Mouse (Mus musculus) kidney, postnatal 0 days (tissue): ENCODE measurements at regions not wholly inside any gene's neighbourhood (a gene's known extent, or its start where the extent isn't known, plus 50 kb on each side); places are given as distances from the start of the nearest gene placed in this dataset.
A peak's percentile ranks its signal among the peaks of the same experiment; 100 is the strongest.

Experiments
- ATAC-seq: fragments of 200-750 bp; cut with Nextera tagmentation; replicated peaks from 2 replicates; pipeline ENCODE4 v1.8.0; 2017; ENCODE audit warnings: low read depth, moderate number of reproducible peaks, moderate TSS enrichment, moderate library complexity; ENCODE audit not compliant: low FRiP score
- DNase-seq: peaks from one replicate; pipeline ENCODE4 v3.0.0-alpha.2; 2016; ENCODE audit warnings: low spot score
- H3K27ac ChIP-seq: fragments of 300-500 bp; sonication (generic); 2 replicates; pipeline ENCODE4 v1.5.1; 2014; ENCODE audit warnings: mild to moderate bottlenecking
- H3K27me3 ChIP-seq: fragments of 300-500 bp; sonication (generic); 2 replicates; pipeline ENCODE4 v1.6.1; 2014; ENCODE audit warnings: low read length, mixed read lengths; ENCODE audit not compliant: insufficient read depth
- H3K36me3 ChIP-seq: fragments of 300-500 bp; sonication (generic); 2 replicates; pipeline ENCODE4 v1.6.1; 2014; ENCODE audit warnings: low read length, mixed read lengths; ENCODE audit not compliant: insufficient read depth
- H3K4me1 ChIP-seq: fragments of 300-500 bp; sonication (generic); replicated peaks from 2 replicates; pipeline ENCODE4 v1.6.1; 2014; ENCODE audit warnings: antibody characterized with exemption, low read length, mixed read lengths; ENCODE audit not compliant: insufficient read depth
- H3K4me2 ChIP-seq: fragments of 300-500 bp; sonication (generic); 2 replicates; pipeline ENCODE4 v1.6.1; 2014; ENCODE audit warnings: mild to moderate bottlenecking, low read length, moderate library complexity, mixed read lengths
- H3K4me3 ChIP-seq: fragments of 300-500 bp; sonication (generic); replicated peaks from 2 replicates; pipeline ENCODE4 v1.5.1; 2014; ENCODE audit warnings: low read depth, low read length
- H3K9ac ChIP-seq: fragments of 300-500 bp; sonication (generic); 2 replicates; pipeline ENCODE4 v1.6.1; 2014; ENCODE audit warnings: low read depth, low read length
- H3K9me3 ChIP-seq: fragments of 300-500 bp; sonication (generic); replicated peaks from 2 replicates; pipeline ENCODE4 v1.6.1; 2016; ENCODE audit warnings: low read length, inconsistent platforms, mixed read lengths
- CTCF ChIP-seq: IDR thresholded peaks from 2 replicates; pipeline ENCODE4 v1.5.1; 2016; ENCODE audit warnings: antibody characterized with exemption, low read depth, mild to moderate bottlenecking, moderate library complexity
- WGBS: fragments of 180-500 bp; shearing (Covaris S2); extraction: QIAGEN DNeasy Blood & Tissue Kit; methylation state at CpG from one replicate; pipeline ENCODE4 v1.1.7; 2014; 5-methylcytosine and 5-hydroxymethylcytosine counted together

- DNase-seq = no peak
- no peak overlapping the region for H3K9ac ChIP-seq
- no peaks in the 10 kb centered on the region for H3K9me3 ChIP-seq
- H3K4me2 ChIP-seq = no peak overlapping the region
- 93% methylated on average over 1 of the region's 1 CpGs for WGBS
- no peak overlapping the region for H3K27ac ChIP-seq
- no peak for ATAC-seq
- TF ChIP-seq CTCF = peak; percentile 51
- H3K4me1 ChIP-seq = no peaks in the 10 kb centered on the region
- H3K36me3 ChIP-seq = no peaks in the 10 kb centered on the region
- H3K27me3 ChIP-seq = no peaks in the 10 kb centered on the region
- no peak overlapping the region for H3K4me3 ChIP-seq
These were observed 351.1 kb downstream of the Adam3 start for GRCm38 (mm10) chr8:24374503-24374902.

- DNase-seq = no peak
- Histone ChIP-seq H3K36me3 (no peaks in the 10 kb centered on the region), H3K27me3 (no peaks in the 10 kb centered on the region), H3K4me3 (no peak overlapping the region), H3K27ac (no peak overlapping the region), H3K9ac (no peak overlapping the region), H3K9me3 (no peaks in the 10 kb centered on the region), H3K4me2 (no peak overlapping the region), H3K4me1 (no peaks in the 10 kb centered on the region)
- TF ChIP-seq CTCF = no peak
- ATAC-seq = no peak
- WGBS = 74% methylated on average over 4 of the region's 4 CpGs
These were observed 353.6 kb downstream of the Adam3 start for GRCm38 (mm10) chr8:24372068-24372467.

DNA sequence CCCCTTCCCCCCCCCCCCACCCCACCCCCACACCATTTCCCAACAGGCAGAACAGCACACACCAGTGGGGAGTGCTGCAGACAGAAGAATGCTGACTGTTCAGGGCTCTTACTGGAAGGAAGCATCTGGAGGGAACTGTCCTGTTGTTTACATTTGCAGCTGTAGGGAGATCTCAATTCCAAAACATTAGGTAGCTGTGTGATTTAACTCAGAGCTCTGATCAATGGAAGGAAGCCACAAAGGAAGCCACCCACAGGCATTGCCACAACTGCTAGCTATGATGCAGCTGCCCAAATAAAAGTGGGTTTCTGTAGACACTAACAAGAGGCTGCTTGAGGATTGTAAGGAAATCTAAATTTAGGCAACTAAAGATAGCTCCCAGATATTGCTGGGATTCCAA is 359.7 kb downstream of the Adam3 start:
- Histone ChIP-seq H3K4me1 (no peaks in the 10 kb centered on the region), H3K4me2 (no peak overlapping the region), H3K9me3 (no peaks in the 10 kb centered on the region), H3K9ac (no peak overlapping the region), H3K4me3 (no peak overlapping the region), H3K27me3 (no peaks in the 10 kb centered on the region), H3K36me3 (no peaks in the 10 kb centered on the region), H3K27ac (no peak overlapping the region)
- no peak for TF ChIP-seq CTCF
- DNase-seq (no peak), ATAC-seq (no peak)

GRCm38 (mm10) chr8:24364685-24365084 is 361.0 kb downstream of the Adam3 start:
- WGBS = 62% methylated on average over 4 of the region's 4 CpGs
- H3K27ac ChIP-seq = no peak overlapping the region

DNA sequence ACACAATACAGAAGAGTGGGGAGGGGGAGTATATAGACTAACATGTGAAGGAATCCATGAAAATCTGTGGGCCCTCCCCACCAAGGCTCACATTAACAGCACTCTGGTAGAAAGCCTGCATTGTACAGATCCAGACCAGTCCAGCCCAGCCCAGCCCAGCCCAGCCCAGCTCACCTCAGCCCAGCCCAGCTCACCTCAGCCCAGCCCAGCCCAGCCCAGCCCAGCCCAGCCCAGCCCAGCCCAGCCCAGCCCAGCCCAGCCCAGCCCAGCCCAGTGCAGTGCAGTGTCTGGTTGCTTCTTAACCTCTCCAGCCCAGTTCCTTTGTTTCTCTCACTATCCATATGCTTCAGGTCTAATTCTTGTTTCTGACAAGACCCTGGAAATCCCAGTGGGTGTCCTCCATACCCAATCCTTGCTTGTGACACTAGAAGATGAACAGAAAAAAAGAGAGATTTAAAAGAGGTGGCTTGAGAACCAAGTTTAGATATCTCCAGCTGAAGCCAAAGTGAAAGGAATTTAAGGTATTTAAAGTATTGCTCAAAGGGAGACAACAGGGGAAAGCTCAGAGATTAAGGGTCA is 366.5 kb downstream of the Adam3 start:
- peak; percentile 51 for DNase-seq
- Histone ChIP-seq H3K4me2 (no peak overlapping the region), H3K36me3 (no peaks in the 10 kb centered on the region), H3K4me1 (no peaks in the 10 kb centered on the region), H3K27me3 (no peaks in the 10 kb centered on the region), H3K4me3 (no peak overlapping the region), H3K9ac (no peak overlapping the region), H3K27ac (0 out of 2 replicates have a peak overlapping the region, but pooled peaks have one; percentile 36), H3K9me3 (no peaks in the 10 kb centered on the region)
- ATAC-seq = peak; percentile 74
- TF ChIP-seq CTCF = no peak

More at GRCm38 (mm10) chr8:24364685-24365084, 361.0 kb downstream of the Adam3 start:
- DNase-seq = no peak
- H3K4me3 ChIP-seq = no peak overlapping the region
- no peaks in the 10 kb centered on the region for H3K9me3 ChIP-seq
- no peak for ATAC-seq
- no peaks in the 10 kb centered on the region for H3K27me3 ChIP-seq
- H3K4me2 ChIP-seq = no peak overlapping the region
- H3K4me1 ChIP-seq = no peaks in the 10 kb centered on the region
- TF ChIP-seq CTCF = no peak
- no peaks in the 10 kb centered on the region for H3K36me3 ChIP-seq
- H3K9ac ChIP-seq = no peak overlapping the region

GRCm38 (mm10) chr8:24355146-24355545 is 370.5 kb downstream of the Adam3 start:
- peaks cover 9% of the 10 kb centered on the region for H3K4me1 ChIP-seq
- H3K27me3 ChIP-seq = no peaks in the 10 kb centered on the region
- H3K9ac ChIP-seq = no peak overlapping the region
- TF ChIP-seq CTCF = no peak
- no peak overlapping the region for H3K27ac ChIP-seq
- H3K4me3 ChIP-seq = no peak overlapping the region
- 96% methylated on average over 4 of the region's 4 CpGs for WGBS
- no peaks in the 10 kb centered on the region for H3K36me3 ChIP-seq
- H3K4me2 ChIP-seq = no peak overlapping the region
- DNase-seq = no peak
- H3K9me3 ChIP-seq = no peaks in the 10 kb centered on the region
- no peak for ATAC-seq

- Histone ChIP-seq H3K4me2 (no peak overlapping the region), H3K4me1 (peaks cover 9% of the 10 kb centered on the region), H3K27me3 (no peaks in the 10 kb centered on the region), H3K4me3 (no peak overlapping the region), H3K9me3 (no peaks in the 10 kb centered on the region), H3K27ac (no peak overlapping the region), H3K9ac (no peak overlapping the region), H3K36me3 (no peaks in the 10 kb centered on the region)
- DNase-seq (peak; percentile 59), ATAC-seq (no peak)
- TF ChIP-seq CTCF = no peak
- 52% methylated on average over 7 of the region's 7 CpGs for WGBS
These were observed 371.8 kb downstream of the Adam3 start for GRCm38 (mm10) chr8:24353842-24354241.
